ENCODE assay signal across 19 mouse cellular contexts in the genomic region with DNA sequence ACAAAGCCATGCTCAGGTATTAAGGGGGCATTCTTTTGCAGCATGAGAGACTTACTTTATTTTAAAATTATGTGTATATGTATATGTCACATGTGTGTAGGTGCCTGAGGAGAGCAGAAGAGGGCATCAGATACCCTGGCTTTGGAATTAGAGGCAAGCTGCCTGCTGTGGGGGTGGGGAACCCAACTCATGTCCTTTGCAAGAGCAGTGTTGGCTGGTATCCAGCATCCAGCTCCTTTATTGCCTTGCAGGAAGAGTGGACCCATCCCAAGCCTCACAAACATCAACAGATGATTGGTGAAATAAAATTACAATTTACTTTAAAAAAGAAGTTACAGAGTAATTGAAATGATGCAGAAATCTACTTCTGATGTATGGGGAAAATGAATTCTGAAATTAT. TPM values are rescaled to one million over a fixed set of nuclear protein-coding genes. Genes with fewer than 3 reads are reported as not detected.
DNase-seq lines count a peak whose midpoint lies in the region; ATAC-seq and TF ChIP-seq lines count a peak whose summit lies in the region.
"Had no signal": no experiment of that assay in that cellular context is flagged by ENCODE, and none has a peak within 500 bp of the region (broad histone marks: within the 10 kb centered on the region; RNA-seq: fewer than 3 reads in every experiment).

No protein-coding gene starts in this region.

- H3K4me1 ChIP-seq in hindbrain, postnatal 0 days (ENCODE audit: insufficient read depth, low read length): no peaks in the 10 kb centered on the region
- peaks cover 23% of the 10 kb centered on the region for H3K4me1 ChIP-seq in hindbrain, embryonic 13.5 days (replicated peaks)
- no peaks in the 10 kb centered on the region for H3K4me1 ChIP-seq in lung, embryonic 14.5 days (ENCODE audit: insufficient read depth)
- H3K4me1 ChIP-seq: embryonic facial prominence, embryonic 13.5 days; heart, embryonic 10.5 days; intestine, embryonic 15.5 days had no signal

- no peaks in the 10 kb centered on the region for H3K27me3 ChIP-seq in hindbrain, postnatal 0 days (ENCODE audit: insufficient read depth, low read length)
- H3K27me3 ChIP-seq in hindbrain, embryonic 13.5 days: no peaks in the 10 kb centered on the region
- H3K27me3 ChIP-seq in lung, embryonic 14.5 days (ENCODE audit: insufficient read depth, low read length): no peaks in the 10 kb centered on the region
- H3K27me3 ChIP-seq: CH12.LX; embryonic facial prominence, embryonic 13.5 days; forebrain, embryonic 13.5 days; hindbrain, embryonic 12.5 days; intestine, embryonic 15.5 days had no signal

- no peak overlapping the region for H3K4me2 ChIP-seq in hindbrain, postnatal 0 days (ENCODE audit: low read depth, low read length)
- H3K4me2 ChIP-seq in hindbrain, embryonic 13.5 days: no peak overlapping the region
- no peak overlapping the region for H3K4me2 ChIP-seq in lung, embryonic 14.5 days
- H3K4me2 ChIP-seq: embryonic facial prominence, embryonic 13.5 days; forebrain, embryonic 13.5 days; hindbrain, embryonic 12.5 days; intestine, embryonic 15.5 days had no signal

- no peak for TF ChIP-seq CTCF in hindbrain, postnatal 0 days (IDR thresholded peaks at IDR 0.05; ENCODE audit: low read depth)
- TF ChIP-seq CTCF in lung, embryonic 14.5 days (IDR thresholded peaks at IDR 0.05; ENCODE audit: low read depth): no peak
- no peak for TF ChIP-seq CTCF in brain, embryonic 14.5 days (IDR thresholded peaks at IDR 0.05; ENCODE audit: borderline replicate concordance, extremely low read depth, insufficient read depth, insufficient read length)

- DNase-seq in cerebellum, postnatal 10 days: peak; percentile 35 to 60
- DNase-seq in hindbrain, postnatal 0 days (ENCODE audit: low spot score): peak; percentile 51
- peak; percentile 42 for DNase-seq in lung, embryonic 14.5 days
- DNase-seq in lung, adult 18-20 months: no peak
- DNase-seq in brain, embryonic 14.5 days (ENCODE audit: low read depth): peak; percentile 60
- DNase-seq: cerebellum, adult 11-12 months; heart, adult 18-20 months; heart, postnatal 10 days; heart, postnatal 4 days had no signal

- H3K36me3 ChIP-seq in hindbrain, postnatal 0 days (ENCODE audit: insufficient read depth, low read length): no peaks in the 10 kb centered on the region
- H3K36me3 ChIP-seq in hindbrain, embryonic 13.5 days: no peaks in the 10 kb centered on the region
- no peaks in the 10 kb centered on the region for H3K36me3 ChIP-seq in lung, embryonic 14.5 days (ENCODE audit: insufficient read depth)
- H3K36me3 ChIP-seq: embryonic facial prominence, embryonic 13.5 days; heart, embryonic 10.5 days; hindbrain, embryonic 12.5 days; intestine, embryonic 15.5 days had no signal

- no peak overlapping the region for H3K9ac ChIP-seq in hindbrain, postnatal 0 days (replicated peaks; ENCODE audit: low read length)
- H3K9ac ChIP-seq in hindbrain, embryonic 13.5 days: no peak overlapping the region
- no peak overlapping the region for H3K9ac ChIP-seq in lung, embryonic 14.5 days
- H3K9ac ChIP-seq: embryonic facial prominence, embryonic 13.5 days; forebrain, embryonic 13.5 days; hindbrain, embryonic 12.5 days; intestine, embryonic 15.5 days had no signal

- ATAC-seq in cerebellum, adult (ENCODE audit: insufficient number of reproducible peaks, low FRiP score, low TSS enrichment): no peak
- no peak for ATAC-seq in hindbrain, postnatal 0 days
- no peak for ATAC-seq in hindbrain, embryonic 13.5 days (ENCODE audit: low FRiP score)
- ATAC-seq in lung, embryonic 14.5 days (ENCODE audit: insufficient read depth): no peak
- ATAC-seq: activated CD4-positive, CD25-positive, alpha-beta regulatory T cell, adult 4 months; forebrain, embryonic 13.5 days; intestine, embryonic 15.5 days; Patski had no signal

- no peak overlapping the region for H3K4me3 ChIP-seq in hindbrain, postnatal 0 days (ENCODE audit: low read length)
- H3K4me3 ChIP-seq in hindbrain, embryonic 13.5 days: no peak overlapping the region
- no peak overlapping the region for H3K4me3 ChIP-seq in lung, embryonic 14.5 days (ENCODE audit: low read depth, low read length)
- H3K4me3 ChIP-seq: embryonic facial prominence, embryonic 13.5 days; forebrain, embryonic 13.5 days; heart, embryonic 10.5 days; hindbrain, embryonic 12.5 days; intestine, embryonic 15.5 days had no signal

- no peaks in the 10 kb centered on the region for H3K9me3 ChIP-seq in hindbrain, postnatal 0 days (ENCODE audit: low read length)
- no peaks in the 10 kb centered on the region for H3K9me3 ChIP-seq in hindbrain, embryonic 13.5 days
- no peaks in the 10 kb centered on the region for H3K9me3 ChIP-seq in lung, embryonic 14.5 days (ENCODE audit: low read depth, low read length)
- H3K9me3 ChIP-seq: embryonic facial prominence, embryonic 13.5 days; forebrain, embryonic 13.5 days; heart, embryonic 10.5 days; hindbrain, embryonic 12.5 days; intestine, embryonic 15.5 days had no signal

- TF ChIP-seq POLR2A in brain, embryonic 14.5 days (IDR thresholded peaks at IDR 0.05; ENCODE audit: borderline replicate concordance, extremely low read depth, insufficient read depth, insufficient read length, poor library complexity, severe bottlenecking): no peak

- no peak overlapping the region for H3K27ac ChIP-seq in hindbrain, postnatal 0 days
- H3K27ac ChIP-seq in hindbrain, embryonic 13.5 days: no peak overlapping the region
- no peak overlapping the region for H3K27ac ChIP-seq in lung, embryonic 14.5 days (ENCODE audit: low read depth)
- H3K27ac ChIP-seq: embryonic facial prominence, embryonic 13.5 days; forebrain, embryonic 13.5 days; heart, embryonic 10.5 days; hindbrain, embryonic 12.5 days; intestine, embryonic 15.5 days had no signal

RNA-seq across cellular contexts. Expression of a gene that starts 36.7 kb away (rescaled TPM):
- total RNA-seq in hindbrain, postnatal 0 days (2014; rRNA removed): 37.7 and 40.7 TPM in 2 replicates
- 4.2 and 4.7 TPM in 2 replicates for polyA plus RNA-seq in hindbrain, postnatal 0 days (2015; fragmentation: Nextera tagmentation; extraction: Ambion mirVana)
- polyA plus RNA-seq in hindbrain, embryonic 13.5 days (2015; fragmentation: Nextera tagmentation; extraction: Ambion mirVana): 7.1 and 7.6 TPM in 2 replicates
- polyA plus RNA-seq in lung, embryonic 14.5 days (2014; fragmentation: Nextera tagmentation; extraction: Ambion mirVana): 0.09 and 0.24 TPM in 2 replicates
- polyA plus RNA-seq in brain, embryonic 14.5 days (2012; rRNA removed): 40.6 and 43.1 TPM in 2 replicates
- polyA plus RNA-seq: Patski had no signal

Comparison
In these comparisons a context has a peak if more than half of its experiments do, and no peak if none do; other contexts are left out.
1. DNase-seq: peak in cerebellum, postnatal 10 days (2 of 2), hindbrain, postnatal 0 days (single experiment), lung, embryonic 14.5 days (single experiment) and brain, embryonic 14.5 days (single experiment); none in lung, adult 18-20 months (0 of 2).